Mouse (Mus musculus) liver, adult 2 months (tissue): ENCODE measurements around the gene Cfap97d2.

Experiments used
- CTCF ChIP-seq: fragments of 200-500 bp; IDR thresholded peaks from 2 replicates; pipeline ENCODE4 v1.5.1; 2011; ENCODE audit warnings: low read depth, low read length, control low read depth
- POLR2A ChIP-seq: fragments of 200-500 bp; IDR thresholded peaks from 2 replicates; pipeline ENCODE4 v1.6.1; 2011; ENCODE audit warnings: low read length, control low read depth; ENCODE audit not compliant: insufficient read depth; ENCODE audit errors: extremely low read depth

DNA sequence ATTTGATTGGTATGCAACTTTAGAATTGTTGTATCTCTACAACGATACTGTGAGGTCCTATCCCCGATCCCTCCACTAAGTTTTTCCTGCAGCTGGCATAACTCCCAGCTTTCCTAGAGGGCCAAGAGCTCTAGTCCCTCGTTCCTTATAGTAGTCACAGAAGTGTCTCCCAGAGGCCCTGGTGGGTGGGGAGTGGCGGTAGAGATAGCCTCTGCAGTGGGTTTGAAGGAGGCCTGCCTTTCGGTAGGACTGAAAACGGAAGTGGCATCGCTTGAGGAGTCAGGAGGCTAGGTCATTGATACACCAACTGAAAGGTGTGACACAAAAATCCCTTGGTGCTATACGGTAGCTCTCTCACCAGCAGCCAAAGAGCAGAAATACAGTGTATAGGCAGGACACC, 27.5 kb upstream of the Cfap97d2 start:
- TF ChIP-seq CTCF: no peak
- no peak for TF ChIP-seq POLR2A
